Mouse (Mus musculus) lung, embryonic 15.5 days (tissue): ENCODE data around the gene Glp2r. TPM values are rescaled to one million over a fixed set of nuclear protein-coding genes. Genes with fewer than 3 reads are reported as not detected.

ENCODE experiments used
- ATAC-seq: fragments of 200-750 bp; cut with Nextera tagmentation; 2 replicates; pipeline ENCODE4 v1.8.0; 2017; ENCODE audit warnings: moderate number of reproducible peaks, borderline replicate concordance; ENCODE audit not compliant: low FRiP score, low TSS enrichment; ENCODE audit errors: extremely low read depth
- H3K27ac ChIP-seq: fragments of 300-500 bp; sonication (generic); 2 replicates; pipeline ENCODE4 v1.5.1; 2015; ENCODE audit warnings: moderate library complexity, mild to moderate bottlenecking, inconsistent platforms
- H3K27me3 ChIP-seq: fragments of 300-500 bp; sonication (generic); 2 replicates; pipeline ENCODE4 v1.6.1; 2015; ENCODE audit warnings: inconsistent platforms
- H3K36me3 ChIP-seq: fragments of 300-500 bp; sonication (generic); 2 replicates; pipeline ENCODE4 v1.6.1; 2015; ENCODE audit warnings: inconsistent platforms
- H3K4me1 ChIP-seq: fragments of 300-500 bp; sonication (generic); 2 replicates; pipeline ENCODE4 v1.6.1; 2015; ENCODE audit warnings: inconsistent platforms
- H3K4me2 ChIP-seq: fragments of 300-500 bp; sonication (generic); 2 replicates; pipeline ENCODE4 v1.6.1; 2015; ENCODE audit warnings: inconsistent platforms, mild to moderate bottlenecking, moderate library complexity
- H3K4me3 ChIP-seq: fragments of 300-500 bp; sonication (generic); 2 replicates; pipeline ENCODE4 v1.5.1; 2015; ENCODE audit warnings: mild to moderate bottlenecking, inconsistent platforms
- H3K9ac ChIP-seq: fragments of 300-500 bp; sonication (generic); 2 replicates; pipeline ENCODE4 v1.6.1; 2015; ENCODE audit warnings: inconsistent platforms
- H3K9me3 ChIP-seq: fragments of 300-500 bp; sonication (generic); 2 replicates; pipeline ENCODE4 v1.6.1; 2016; ENCODE audit warnings: inconsistent platforms
- WGBS: fragments of 180-500 bp; shearing (Covaris S2); methylation state at CpG from one replicate; pipeline ENCODE4 v1.1.7; 2015; 5-methylcytosine and 5-hydroxymethylcytosine counted together
- polyA plus RNA-seq: library from polyadenylated mRNA; unstranded; fragments of >200 nt; fragmentation: Nextera tagmentation; extraction: Ambion mirVana; gene quantifications from 2 replicates; pipeline ENCODE4 v1.2.1, GENCODE M21; 2015

Gene Glp2r
- polyA plus RNA-seq, 1 experiment from 2014 or later: 0.37 TPM

GRCm38 (mm10) chr11:67642835-67643234 is 128.1 kb downstream of the Glp2r start:
- H3K36me3 ChIP-seq: no peaks in the 10 kb centered on the region
- H3K4me1 ChIP-seq: no peaks in the 10 kb centered on the region
- no peak for ATAC-seq
- no peak overlapping the region for H3K4me2 ChIP-seq
- H3K4me3 ChIP-seq: no peak overlapping the region
- no peak overlapping the region for H3K27ac ChIP-seq
- H3K9me3 ChIP-seq: no peaks in the 10 kb centered on the region
- no peak overlapping the region for H3K9ac ChIP-seq
- H3K27me3 ChIP-seq: no peaks in the 10 kb centered on the region
- WGBS: 74% methylated on average over 5 of the region's 5 CpGs

- 86% methylated on average over 8 of the region's 8 CpGs for WGBS
- no peak overlapping the region for H3K4me3 ChIP-seq
- H3K4me2 ChIP-seq: no peak overlapping the region
- H3K27me3 ChIP-seq: no peaks in the 10 kb centered on the region
- H3K9ac ChIP-seq: no peak overlapping the region
- H3K9me3 ChIP-seq: no peaks in the 10 kb centered on the region
- no peaks in the 10 kb centered on the region for H3K4me1 ChIP-seq
- no peaks in the 10 kb centered on the region for H3K36me3 ChIP-seq
- no peak overlapping the region for H3K27ac ChIP-seq
- ATAC-seq: no peak
These were observed 128.5 kb downstream of the Glp2r start for GRCm38 (mm10) chr11:67642421-67642820.

- Histone ChIP-seq H3K27me3 (no peaks in the 10 kb centered on the region), H3K4me3 (no peak overlapping the region), H3K9ac (no peak overlapping the region), H3K36me3 (no peaks in the 10 kb centered on the region), H3K4me1 (no peaks in the 10 kb centered on the region), H3K9me3 (no peaks in the 10 kb centered on the region), H3K27ac (no peak overlapping the region), H3K4me2 (no peak overlapping the region)
- ATAC-seq: no peak
- WGBS: 82% methylated on average over 6 of the region's 6 CpGs
These were observed 130.7 kb downstream of the Glp2r start for GRCm38 (mm10) chr11:67640299-67640698.

GRCm38 (mm10) chr11:67638401-67638800 is 132.6 kb downstream of the Glp2r start:
- no peak overlapping the region for H3K27ac ChIP-seq
- H3K4me2 ChIP-seq: no peak overlapping the region
- no peak overlapping the region for H3K4me3 ChIP-seq
- H3K9ac ChIP-seq: no peak overlapping the region
- 77% methylated on average over 3 of the region's 3 CpGs for WGBS
- no peaks in the 10 kb centered on the region for H3K4me1 ChIP-seq
- ATAC-seq: no peak
- H3K36me3 ChIP-seq: no peaks in the 10 kb centered on the region
- no peaks in the 10 kb centered on the region for H3K27me3 ChIP-seq
- no peaks in the 10 kb centered on the region for H3K9me3 ChIP-seq

- Histone ChIP-seq H3K27me3 (no peaks in the 10 kb centered on the region), H3K27ac (no peak overlapping the region; the same call in 1 of the 2 replicates), H3K4me2 (no peak overlapping the region), H3K4me1 (no peaks in the 10 kb centered on the region), H3K4me3 (no peak overlapping the region), H3K9me3 (no peaks in the 10 kb centered on the region), H3K9ac (no peak overlapping the region), H3K36me3 (no peaks in the 10 kb centered on the region)
- WGBS: 56% methylated on average over 6 of the region's 6 CpGs
- ATAC-seq: no peak
These were observed 133.9 kb downstream of the Glp2r start for GRCm38 (mm10) chr11:67636905-67637586.

GRCm38 (mm10) chr11:67636201-67636600 is 134.8 kb downstream of the Glp2r start:
- Histone ChIP-seq H3K27me3 (no peaks in the 10 kb centered on the region), H3K36me3 (no peaks in the 10 kb centered on the region), H3K9me3 (no peaks in the 10 kb centered on the region), H3K4me1 (no peaks in the 10 kb centered on the region), H3K4me3 (no peak overlapping the region), H3K27ac (no peak overlapping the region), H3K4me2 (no peak overlapping the region), H3K9ac (no peak overlapping the region)
- WGBS: 46% methylated on average over 4 of the region's 4 CpGs
- no peak for ATAC-seq

GRCm38 (mm10) chr11:67633620-67634229 is 137.2 kb downstream of the Glp2r start:
- 63% methylated on average over 3 of the region's 3 CpGs for WGBS
- no peak overlapping the region for H3K9ac ChIP-seq
- ATAC-seq: no peak

GRCm38 (mm10) chr11:67632906-67633305 is 138.0 kb downstream of the Glp2r start:
- no peaks in the 10 kb centered on the region for H3K4me1 ChIP-seq
- H3K9ac ChIP-seq: no peak overlapping the region
- H3K27me3 ChIP-seq: no peaks in the 10 kb centered on the region
- H3K27ac ChIP-seq: no peak overlapping the region
- WGBS: 61% methylated on average over 8 of the region's 8 CpGs
- no peak overlapping the region for H3K4me3 ChIP-seq
- H3K36me3 ChIP-seq: no peaks in the 10 kb centered on the region
- ATAC-seq: no peak
- no peaks in the 10 kb centered on the region for H3K9me3 ChIP-seq
- H3K4me2 ChIP-seq: no peak overlapping the region

More at GRCm38 (mm10) chr11:67633620-67634229, 137.2 kb downstream of the Glp2r start:
- Histone ChIP-seq H3K4me3 (no peak overlapping the region), H3K27me3 (no peaks in the 10 kb centered on the region), H3K4me2 (no peak overlapping the region), H3K27ac (no peak overlapping the region), H3K36me3 (no peaks in the 10 kb centered on the region), H3K9me3 (no peaks in the 10 kb centered on the region), H3K4me1 (no peaks in the 10 kb centered on the region)

GRCm38 (mm10) chr11:67628522-67628921 is 142.4 kb downstream of the Glp2r start:
- no peak overlapping the region for H3K9ac ChIP-seq
- ATAC-seq: no peak
- 46% methylated on average over 2 of the region's 2 CpGs for WGBS

GRCm38 (mm10) chr11:67627179-67627578 is 143.8 kb downstream of the Glp2r start:
- Histone ChIP-seq H3K27me3 (no peaks in the 10 kb centered on the region), H3K4me3 (no peak overlapping the region), H3K27ac (no peak overlapping the region), H3K4me2 (no peak overlapping the region), H3K9ac (no peak overlapping the region), H3K4me1 (no peaks in the 10 kb centered on the region), H3K9me3 (no peaks in the 10 kb centered on the region), H3K36me3 (no peaks in the 10 kb centered on the region)
- no peak for ATAC-seq
- 78% methylated on average over 7 of the region's 7 CpGs for WGBS

More at GRCm38 (mm10) chr11:67628522-67628921, 142.4 kb downstream of the Glp2r start:
- Histone ChIP-seq H3K4me3 (no peak overlapping the region), H3K4me2 (no peak overlapping the region), H3K4me1 (no peaks in the 10 kb centered on the region), H3K27ac (no peak overlapping the region), H3K36me3 (no peaks in the 10 kb centered on the region), H3K9me3 (no peaks in the 10 kb centered on the region), H3K27me3 (no peaks in the 10 kb centered on the region)

- no peaks in the 10 kb centered on the region for H3K9me3 ChIP-seq
- no peak overlapping the region for H3K27ac ChIP-seq
- no peak overlapping the region for H3K9ac ChIP-seq
- no peaks in the 10 kb centered on the region for H3K4me1 ChIP-seq
- H3K36me3 ChIP-seq: no peaks in the 10 kb centered on the region
- no peak for ATAC-seq
- H3K4me2 ChIP-seq: no peak overlapping the region
- no peak overlapping the region for H3K4me3 ChIP-seq
- no peaks in the 10 kb centered on the region for H3K27me3 ChIP-seq
- 82% methylated on average over 7 of the region's 7 CpGs for WGBS
These were observed 148.6 kb downstream of the Glp2r start for GRCm38 (mm10) chr11:67622340-67622739.

- no peak overlapping the region for H3K27ac ChIP-seq
- no peaks in the 10 kb centered on the region for H3K4me1 ChIP-seq
- H3K36me3 ChIP-seq: no peaks in the 10 kb centered on the region
- no peak overlapping the region for H3K9ac ChIP-seq
- no peak overlapping the region for H3K4me2 ChIP-seq
- ATAC-seq: no peak
- H3K27me3 ChIP-seq: no peaks in the 10 kb centered on the region
- 72% methylated on average over 13 of the region's 13 CpGs for WGBS
- no peak overlapping the region for H3K4me3 ChIP-seq
- no peaks in the 10 kb centered on the region for H3K9me3 ChIP-seq
These were observed 154.3 kb downstream of the Glp2r start for GRCm38 (mm10) chr11:67616557-67617239.
